Mouse (Mus musculus): ENCODE results near the gene Snu13.

DNA sequence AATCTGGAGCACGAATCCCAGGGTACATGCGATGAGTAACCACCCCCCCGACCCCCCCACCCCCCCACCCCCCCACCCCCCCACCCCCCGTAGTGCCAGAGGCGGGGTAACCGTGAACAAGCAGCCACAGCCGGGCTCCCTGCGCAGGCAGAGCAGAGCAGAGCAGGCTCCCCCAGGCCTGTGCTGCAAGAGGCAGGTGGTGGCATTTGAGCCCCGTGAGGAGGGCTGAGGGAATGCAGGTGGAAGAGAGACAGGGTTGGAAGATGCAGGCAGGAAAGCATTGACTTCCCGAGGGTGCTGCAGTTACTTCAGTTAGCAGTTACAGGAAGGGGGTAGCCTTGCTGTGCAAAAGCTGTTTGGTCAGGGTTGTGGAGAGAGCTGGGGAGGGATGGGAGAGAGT lies 39.9 kb upstream of the Snu13 start:
- TF ChIP-seq CTCF (IDR thresholded peaks at IDR 0.05; ENCODE audit: borderline replicate concordance, insufficient read depth, low read length): no peak
- no peak for TF ChIP-seq POLR2A (IDR thresholded peaks at IDR 0.05; ENCODE audit: low read depth, low read length)

Data from embryonic fibroblast, embryonic 13.5 days (primary cell).